Mouse (Mus musculus): ENCODE data around the gene Ndufc2.
"Not testable (repeated sequence)": the region's sequence is repeated elsewhere in the genome, so short reads cannot be mapped to it uniquely, and the experiment has no call there.

Gene Ndufc2

GRCm38 (mm10) chr7:97427296-97427695, 27.5 kb downstream of the Ndufc2 start:
- DNase-seq (ENCODE audit: low spot score in 2 of 2) = no peak

GRCm38 (mm10) chr7:97427778-97428420, 28.1 kb downstream of the Ndufc2 start:
- DNase-seq (ENCODE audit: low spot score in 2 of 2) = no peak

GRCm38 (mm10) chr7:97429705-97430104, 29.9 kb downstream of the Ndufc2 start:
- DNase-seq (ENCODE audit: low spot score in 2 of 2) = peak in 1 of 2 experiments; percentile 56

- not testable (repeated sequence) for DNase-seq (ENCODE audit: low spot score in 2 of 2)
These were observed 33.7 kb downstream of the Ndufc2 start for GRCm38 (mm10) chr7:97433517-97433916.

GRCm38 (mm10) chr7:97434517-97434916, 34.7 kb downstream of the Ndufc2 start:
- DNase-seq (ENCODE audit: low spot score in 2 of 2) = no peak

GRCm38 (mm10) chr7:97438986-97439385, 39.2 kb downstream of the Ndufc2 start:
- no peak for DNase-seq (ENCODE audit: low spot score in 2 of 2)

- DNase-seq (ENCODE audit: low spot score in 2 of 2) = peak in 1 of 2 experiments; percentile 48
These were observed 46.5 kb downstream of the Ndufc2 start for GRCm38 (mm10) chr7:97446171-97446925.

GRCm38 (mm10) chr7:97447050-97447531, 47.3 kb downstream of the Ndufc2 start:
- no peak for DNase-seq (ENCODE audit: low spot score in 2 of 2)

- DNase-seq (ENCODE audit: low spot score in 2 of 2) = not testable (repeated sequence)
These were observed 51.2 kb downstream of the Ndufc2 start, which contains the start of gene Kctd14 for GRCm38 (mm10) chr7:97451023-97451422. TSS of gene Kctd14 (plus strand) at chr7:97451323.

- DNase-seq (ENCODE audit: low spot score in 2 of 2) = peak in 1 of 2 experiments; percentile 20
These were observed 52.4 kb downstream of the Ndufc2 start for GRCm38 (mm10) chr7:97452196-97452595.

GRCm38 (mm10) chr7:97453141-97453921, 53.5 kb downstream of the Ndufc2 start:
- peak; percentile 72 to 81 for DNase-seq (ENCODE audit: low spot score in 2 of 2)

GRCm38 (mm10) chr7:97454795-97455194, 55.0 kb downstream of the Ndufc2 start:
- no peak for DNase-seq (ENCODE audit: low spot score in 2 of 2)

- DNase-seq (ENCODE audit: low spot score in 2 of 2) = no peak
These were observed 55.8 kb downstream of the Ndufc2 start for GRCm38 (mm10) chr7:97455577-97455976.

All from spleen, postnatal 10 days (tissue).